Mouse (Mus musculus) liver, postnatal 0 days (tissue): ENCODE data around the gene C1rl.

Source experiments
- CTCF ChIP-seq: sonication (generic); IDR thresholded peaks from 2 replicates; pipeline ENCODE4 v1.5.1; 2016; ENCODE audit warnings: antibody characterized with exemption, low read depth
- EP300 ChIP-seq: IDR thresholded peaks from 2 replicates; pipeline ENCODE4 v1.6.1; 2016; ENCODE audit warnings: antibody characterized with exemption, low read depth, mild to moderate bottlenecking

- TF ChIP-seq CTCF, result no peak
- TF ChIP-seq EP300, result peak; percentile 67; the same call in 1 of the 2 replicates
These were observed 14.8 kb upstream of the C1rl start for GRCm38 (mm10) chr6:124477922-124478651.
